Mouse (Mus musculus) subcutaneous adipose tissue, adult 2 months (tissue): Measurements from ENCODE around the gene Ttll4. TPM values are rescaled to one million over a fixed set of nuclear protein-coding genes. Genes with fewer than 3 reads are reported as not detected.

Experiments used
- polyA plus RNA-seq: library from polyadenylated mRNA; depleted of rRNA; stranded (reverse); fragments of >200 nt; gene quantifications from 2 replicates; pipeline ENCODE4 v1.2.3, GENCODE M21; 2012; ENCODE audit warnings: low replicate concordance; rRNA removed

The Ttll4 gene
- 11.0 and 27.6 TPM in 2 replicates for polyA plus RNA-seq

DNA sequence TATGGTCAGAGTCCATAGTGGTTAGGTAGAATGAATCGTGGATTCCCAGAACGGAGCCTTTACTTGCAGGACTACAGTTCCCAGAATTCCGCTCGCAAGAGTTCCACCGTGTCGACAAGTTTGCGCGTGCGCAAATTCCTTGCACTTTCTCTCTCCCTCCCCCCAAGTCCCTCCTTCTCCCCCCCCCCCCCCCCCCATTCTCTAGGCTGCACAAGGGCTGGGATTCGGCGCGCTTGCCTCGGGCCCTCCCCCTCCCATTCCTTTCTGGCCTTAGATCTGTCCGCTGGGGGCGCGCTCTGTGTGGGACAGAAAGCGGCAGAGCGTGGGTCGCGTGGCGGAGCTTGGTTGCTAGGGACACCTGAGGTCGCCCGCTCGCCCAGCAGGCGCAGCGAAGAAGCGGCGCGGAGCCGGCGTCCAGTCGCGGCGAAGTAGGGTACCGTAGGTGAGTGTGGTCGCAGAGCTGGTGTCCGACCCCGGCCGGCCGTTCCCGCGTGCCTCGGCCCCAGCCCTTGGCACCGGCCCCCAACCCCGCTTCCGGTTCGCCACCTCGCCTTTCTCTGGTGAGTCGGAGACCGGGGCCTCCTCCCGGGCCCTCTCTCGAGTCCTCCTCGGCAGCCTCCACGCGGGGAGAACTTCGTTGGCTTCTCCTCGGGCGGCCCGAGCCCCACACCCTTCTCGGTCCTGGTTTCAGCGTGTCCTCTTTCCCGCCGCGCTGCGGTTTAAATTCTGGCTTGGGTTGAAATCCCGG is at the start of gene Ttll4:
Gene Ttll4, plus strand, starts transcription at position 298 of the 748 bp plus-strand sequence.

DNA sequence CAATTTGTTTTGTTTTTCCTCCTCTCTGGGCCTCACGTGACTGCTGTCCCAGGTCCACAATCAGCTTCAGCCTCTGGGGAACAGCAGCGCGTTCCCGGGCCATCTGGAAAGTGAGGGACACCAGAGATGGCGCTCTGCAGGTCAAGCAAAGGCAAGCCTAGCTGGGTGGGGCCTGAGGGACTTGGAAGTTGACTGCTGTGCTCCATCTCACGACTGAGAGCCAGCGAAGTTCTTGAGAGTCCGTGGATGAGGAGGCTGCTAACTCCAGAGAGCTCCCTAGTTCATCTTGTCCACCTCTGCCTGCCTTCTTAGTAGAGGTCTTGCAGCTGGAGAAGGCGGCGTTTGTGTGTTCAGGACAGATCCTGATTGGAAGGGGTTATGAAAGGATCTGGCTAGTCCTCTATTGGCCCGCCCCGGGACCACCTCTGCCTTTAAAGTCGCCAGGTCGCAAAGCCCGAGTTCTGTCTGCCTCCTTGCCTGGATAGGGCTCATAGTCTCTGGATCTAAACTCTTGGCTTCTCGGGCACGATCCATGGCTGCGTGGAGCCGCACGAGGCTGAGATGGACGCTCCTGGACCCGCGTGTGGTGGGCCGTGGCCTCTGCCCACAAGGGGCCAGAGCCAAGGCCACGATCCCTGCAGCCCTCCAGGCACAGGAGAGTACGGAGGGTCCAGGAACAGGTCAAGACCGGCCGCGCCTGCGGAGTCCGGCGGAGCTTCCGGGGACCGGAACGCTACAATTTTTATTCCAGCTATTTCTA is 51.7 kb downstream of the Ttll4 start, which contains the start of gene Cyp27a1:
Gene Cyp27a1, plus strand, starts transcription at position 476 of the 760 bp plus-strand sequence.

DNA sequence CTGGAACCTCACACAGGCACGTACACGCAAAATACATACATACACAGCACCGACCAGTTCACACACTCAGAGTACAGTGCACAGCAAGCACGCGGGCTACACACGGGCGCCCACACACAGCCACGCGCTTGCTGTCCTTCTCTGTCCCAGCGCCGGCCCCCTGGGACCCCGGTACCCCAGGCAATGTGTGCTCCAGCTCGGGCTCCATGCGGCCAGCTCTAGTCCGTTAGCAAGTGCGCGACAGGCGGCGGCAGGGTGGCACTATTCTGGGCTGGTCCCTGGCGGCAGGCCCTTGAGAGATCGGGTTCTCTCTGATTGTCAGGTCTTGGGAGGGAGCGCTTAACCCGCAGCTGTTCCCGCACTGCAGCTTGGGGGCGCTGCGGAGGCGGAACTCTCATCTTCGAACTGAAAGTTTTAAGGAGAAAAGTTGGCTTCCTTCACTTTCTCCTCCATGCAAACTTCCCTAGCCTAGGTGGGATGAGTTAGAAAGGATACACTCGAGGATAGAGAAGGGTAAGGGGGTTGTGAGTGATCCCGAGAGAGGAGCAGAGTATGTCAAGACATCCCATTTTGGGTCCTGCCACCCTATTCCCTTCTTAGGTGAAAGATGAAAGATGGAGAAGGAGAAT is 87.2 kb downstream of the Ttll4 start, which contains the start of gene Prkag3:
Gene Prkag3, minus strand, starts transcription at position 579 of the 629 bp plus-strand sequence.

Other genes starting within 250 kb of the Ttll4 start
- 15.8 and 31.4 TPM in 2 replicates for gene Cnot9, start 155.7 kb upstream of the Ttll4 start, polyA plus RNA-seq
- 0.13 and 0.57 TPM in 2 replicates for gene Plcd4, start 118.9 kb upstream of the Ttll4 start, polyA plus RNA-seq
- 3.1 and 7.2 TPM in 2 replicates for gene Usp37, start 117.5 kb upstream of the Ttll4 start, polyA plus RNA-seq
- gene Zfp142, start 73.5 kb upstream of the Ttll4 start, polyA plus RNA-seq = 9.1 and 28.9 TPM in 2 replicates
- 30.8 and 30.9 TPM in 2 replicates for gene Bcs1l, start 73.5 kb upstream of the Ttll4 start, polyA plus RNA-seq
- gene Rnf25, start 60.3 kb upstream of the Ttll4 start, polyA plus RNA-seq = 64.1 and 96.1 TPM in 2 replicates
- 2.4 and 6.3 TPM in 2 replicates for gene Stk36, start 60.3 kb upstream of the Ttll4 start, polyA plus RNA-seq
- 44.1 and 60.8 TPM in 2 replicates for gene Cyp27a1, start 51.8 kb downstream of the Ttll4 start, polyA plus RNA-seq
- 0.60 and 9.6 TPM in 2 replicates for gene Prkag3, start 87.5 kb downstream of the Ttll4 start, polyA plus RNA-seq
- 0.60 and 5.8 TPM in 2 replicates for gene Wnt6, start 110.1 kb downstream of the Ttll4 start, polyA plus RNA-seq
- 0.04 and 0.22 TPM in 2 replicates for gene Wnt10a, start 129.8 kb downstream of the Ttll4 start, polyA plus RNA-seq
- gene Cdk5r2, start 193.2 kb downstream of the Ttll4 start, polyA plus RNA-seq = 0.06 TPM in 1 of 2 replicates, not detected in the other
- not detected in 2 replicates for gene Fev, start 223.7 kb downstream of the Ttll4 start, polyA plus RNA-seq
- gene Cryba2, start 231.4 kb downstream of the Ttll4 start, polyA plus RNA-seq = not detected in 2 replicates